Mouse (Mus musculus) CD8-positive naive resting alpha-beta T cell, adult 2 months (primary cell): ENCODE measurements around the gene AW011738.

ENCODE experiments used
- DNase-seq, 2 experiments: peaks; one replicate each; pipeline ENCODE4 v3.0.0; 2022; ENCODE audit warnings: low read depth in 2 of 2, low spot score in 2 of 2

AW011738 gene

GRCm38 (mm10) chr4:156203001-156203412, at the start of gene AW011738:
TSS of gene AW011738 (plus strand) at chr4:156203304.
- DNase-seq, result peak; percentile 26 to 36

GRCm38 (mm10) chr4:156154771-156155170, 48.3 kb upstream of the AW011738 start:
- DNase-seq, result no peak

DNA sequence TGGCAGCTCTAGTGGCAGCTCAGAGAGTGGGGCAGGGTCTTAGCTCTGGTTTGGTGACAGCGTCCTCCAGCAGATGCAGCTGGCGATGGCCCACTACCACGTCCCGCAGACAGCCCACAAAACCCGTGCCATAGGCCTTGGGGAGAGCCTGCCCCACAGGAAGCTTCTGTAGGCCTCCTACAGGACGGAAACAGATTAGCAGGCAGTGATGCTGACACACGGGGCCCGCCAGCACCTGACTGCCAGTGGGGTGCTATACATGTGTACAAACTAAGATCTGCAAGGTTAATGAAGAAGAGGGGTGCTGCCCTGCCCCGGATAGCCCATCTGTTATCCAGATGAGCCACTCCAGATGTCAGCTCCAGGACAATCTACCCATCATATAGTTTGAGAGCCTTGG, 36.6 kb upstream of the AW011738 start:
- no peak for DNase-seq

- no peak for DNase-seq
Measured at GRCm38 (mm10) chr4:156168611-156169010, 34.5 kb upstream of the AW011738 start.

DNA sequence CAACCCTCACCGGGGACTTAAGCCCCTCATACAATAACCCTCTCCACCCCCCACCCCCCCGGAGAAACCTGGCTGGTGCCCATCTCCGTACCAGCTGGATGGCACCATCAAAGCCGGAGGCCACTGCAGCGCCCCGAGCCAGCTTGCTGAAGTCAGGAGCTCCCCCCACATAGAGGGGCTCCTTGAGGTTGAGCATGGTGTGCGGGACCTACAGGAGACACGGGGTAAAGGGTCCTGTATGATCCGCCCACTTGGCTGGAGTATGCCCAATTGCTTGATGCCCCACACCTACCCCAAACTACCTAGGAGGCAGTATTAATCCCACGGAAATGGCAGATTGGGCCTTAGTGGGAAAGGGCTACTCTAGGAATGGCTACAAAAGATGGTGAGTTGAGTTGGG, 34.0 kb upstream of the AW011738 start:
- DNase-seq, result no peak

DNA sequence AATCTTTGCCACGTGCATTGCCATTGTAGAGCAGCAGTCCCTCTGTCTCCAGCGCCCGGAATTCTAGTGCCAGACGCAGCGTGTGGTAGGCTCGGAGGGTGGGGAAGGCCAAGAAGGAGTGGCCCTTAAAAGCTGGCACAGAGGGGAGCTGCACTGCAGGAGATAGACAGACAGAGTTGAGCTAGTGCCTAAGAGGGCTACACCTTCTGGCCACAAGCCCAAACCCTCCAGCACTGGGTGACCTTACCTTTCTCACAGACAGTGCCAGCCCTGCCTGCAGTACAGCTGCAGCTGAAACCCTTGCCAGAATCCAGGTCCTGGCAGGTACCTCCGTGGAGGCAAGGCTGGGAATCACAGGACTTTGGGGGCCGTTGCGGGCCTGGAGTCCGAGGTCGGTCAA, 31.3 kb upstream of the AW011738 start:
- no peak for DNase-seq

- no peak for DNase-seq
Measured at GRCm38 (mm10) chr4:156177630-156178029, 25.5 kb upstream of the AW011738 start.

DNA sequence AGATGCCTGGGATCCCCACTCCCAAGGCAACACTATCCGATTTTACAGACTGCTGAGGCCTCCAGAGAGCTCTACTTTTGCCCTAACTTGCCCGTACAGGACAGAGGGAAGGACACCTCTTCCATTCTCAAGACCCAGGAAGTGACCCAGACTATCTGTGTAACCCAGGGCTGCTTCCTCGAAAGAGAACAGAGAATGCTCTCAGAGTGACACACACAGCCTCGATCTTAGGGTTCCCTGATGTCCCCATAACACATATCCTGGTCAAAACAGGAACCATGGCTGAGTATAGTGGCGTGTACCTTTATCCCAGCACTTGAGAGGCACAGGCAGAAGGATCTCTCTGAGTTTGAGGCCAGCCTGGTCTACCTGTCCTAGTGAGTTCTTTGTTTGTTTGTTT, 19.4 kb upstream of the AW011738 start:
- DNase-seq, result no peak

- DNase-seq, result no peak
Measured at GRCm38 (mm10) chr4:156184291-156184954, 18.7 kb upstream of the AW011738 start.

DNA sequence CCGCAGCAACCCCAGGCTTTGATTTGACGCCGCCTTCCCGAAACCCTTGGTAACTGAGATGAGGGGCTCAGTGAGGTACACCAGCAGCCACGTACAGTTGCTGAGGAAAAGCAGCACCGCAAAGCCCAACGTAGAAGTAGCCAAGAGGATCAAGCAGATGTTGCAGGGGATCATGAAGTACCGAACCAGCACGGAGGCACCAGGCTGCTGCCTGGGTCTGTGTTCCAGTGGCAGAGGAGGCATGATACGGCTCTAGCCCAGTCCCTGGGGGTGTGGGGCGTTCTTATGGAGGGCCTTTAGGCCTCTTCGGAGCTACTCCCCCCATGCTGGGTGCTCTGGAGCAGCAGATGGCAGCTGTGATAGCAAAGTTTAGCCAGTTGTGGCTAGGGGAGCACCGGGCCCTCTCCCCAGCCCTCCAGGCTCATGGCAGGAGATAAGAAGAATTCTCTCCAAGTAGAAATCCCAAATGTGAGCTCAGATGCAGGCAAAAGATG, 17.6 kb upstream of the AW011738 start:
- DNase-seq, result no peak

- no peak for DNase-seq
Measured at GRCm38 (mm10) chr4:156185950-156186850, 16.9 kb upstream of the AW011738 start.

- DNase-seq, result no peak
Measured at GRCm38 (mm10) chr4:156188162-156188810, 14.8 kb upstream of the AW011738 start.

DNA sequence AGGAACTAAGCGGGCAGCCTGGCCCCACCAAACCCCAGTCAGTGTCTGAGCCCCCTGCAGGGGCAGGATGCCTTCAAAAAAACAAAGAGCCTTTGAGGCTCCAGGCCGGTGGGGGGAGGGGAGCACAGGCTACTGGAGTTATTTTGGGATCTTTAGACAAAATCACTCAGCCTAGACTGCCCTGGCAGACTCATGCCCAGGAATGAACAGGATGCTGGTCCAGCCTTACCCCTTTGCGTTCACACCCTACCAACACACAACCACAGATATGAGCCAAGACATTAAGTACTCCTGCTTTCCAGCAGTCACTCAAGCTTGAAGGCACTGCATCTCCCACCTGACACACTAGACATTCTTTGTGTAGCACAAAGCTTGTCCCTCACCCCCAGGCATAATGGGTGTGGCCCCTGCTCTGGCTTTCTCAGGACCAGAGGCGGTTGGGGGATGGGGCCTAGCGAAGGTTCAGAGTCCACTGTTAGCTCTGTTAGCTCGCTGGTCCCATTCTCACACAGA, 14.2 kb upstream of the AW011738 start:
- DNase-seq, result no peak

DNA sequence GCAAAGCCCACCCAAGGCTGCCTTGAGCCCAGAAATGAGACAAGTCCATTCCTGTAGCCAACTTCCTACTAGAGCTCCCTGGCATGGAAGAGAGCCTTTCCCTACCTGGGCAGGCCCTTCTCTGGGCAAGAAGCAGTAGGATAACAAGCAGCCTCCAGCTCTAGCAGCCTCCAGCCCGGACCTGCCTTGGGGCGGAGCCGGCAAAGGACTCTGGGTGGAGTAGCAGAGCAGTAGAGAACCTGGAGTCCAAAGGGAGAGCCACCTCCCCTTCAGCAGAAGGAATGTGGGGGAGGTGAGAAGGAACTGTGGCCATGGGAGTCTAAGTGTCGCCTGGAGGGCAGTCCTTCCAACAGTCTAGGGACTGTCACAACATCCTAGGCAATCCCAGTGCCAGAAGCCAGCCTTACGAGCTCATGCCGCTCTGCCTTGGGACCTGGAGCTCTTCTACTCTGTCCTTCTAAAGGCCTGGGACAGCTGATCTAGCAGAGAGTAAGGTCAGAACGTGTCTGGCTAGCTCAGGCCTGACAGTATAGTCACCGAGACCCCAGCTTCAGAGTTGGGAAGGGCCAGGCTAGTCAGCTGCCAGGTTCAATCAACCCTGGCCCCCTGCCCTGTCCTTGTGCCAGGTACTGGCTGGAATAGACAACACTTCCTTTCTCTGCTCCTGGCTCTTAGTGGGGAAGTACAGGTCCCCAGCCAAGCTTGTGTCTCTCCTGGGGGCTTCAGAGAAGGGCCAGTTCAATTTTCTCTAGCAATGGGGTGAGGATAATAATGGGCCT, 10.5 kb upstream of the AW011738 start:
- no peak for DNase-seq

DNA sequence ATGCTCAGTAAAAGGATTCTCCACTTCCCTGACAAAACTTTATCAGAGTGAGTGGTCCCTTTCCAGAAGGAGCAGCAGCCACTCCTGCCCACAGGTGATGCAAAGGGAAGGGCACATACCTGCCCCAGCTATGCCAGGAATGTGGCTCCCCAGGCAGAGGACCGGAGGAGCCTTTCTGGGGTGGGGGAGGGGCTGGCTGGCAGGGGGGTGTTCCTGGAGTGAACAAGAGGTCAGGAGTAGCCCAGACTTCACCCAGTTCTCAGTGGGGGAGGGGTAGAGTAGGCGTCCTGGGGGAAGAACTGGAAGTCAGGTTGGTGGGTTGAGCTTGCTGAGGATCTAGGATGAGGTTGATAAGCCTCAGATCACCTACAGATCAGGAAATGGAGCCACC, 9.9 kb upstream of the AW011738 start:
- no peak for DNase-seq

- DNase-seq, result no peak
Measured at GRCm38 (mm10) chr4:156193906-156194305, 9.2 kb upstream of the AW011738 start.

DNA sequence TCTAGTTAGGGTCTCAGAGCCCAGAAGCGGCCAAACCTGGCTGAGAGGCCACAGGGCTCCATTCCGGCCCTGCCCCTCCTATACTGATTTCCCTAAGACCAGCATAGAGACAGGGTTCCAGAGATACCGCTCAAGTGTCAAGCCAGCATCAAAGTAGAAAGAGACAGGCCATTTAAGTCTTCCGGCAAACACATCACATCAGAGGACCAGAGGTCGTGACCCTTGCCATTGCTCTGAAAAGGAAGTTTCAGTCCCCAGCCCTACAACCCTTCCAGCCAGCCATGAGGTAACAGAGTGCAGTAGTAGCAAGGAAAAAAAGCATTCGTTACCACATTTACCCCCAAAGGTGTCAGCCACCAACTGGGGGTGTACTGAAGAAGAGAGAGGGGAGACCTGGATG, 8.8 kb upstream of the AW011738 start:
- DNase-seq, result no peak

DNA sequence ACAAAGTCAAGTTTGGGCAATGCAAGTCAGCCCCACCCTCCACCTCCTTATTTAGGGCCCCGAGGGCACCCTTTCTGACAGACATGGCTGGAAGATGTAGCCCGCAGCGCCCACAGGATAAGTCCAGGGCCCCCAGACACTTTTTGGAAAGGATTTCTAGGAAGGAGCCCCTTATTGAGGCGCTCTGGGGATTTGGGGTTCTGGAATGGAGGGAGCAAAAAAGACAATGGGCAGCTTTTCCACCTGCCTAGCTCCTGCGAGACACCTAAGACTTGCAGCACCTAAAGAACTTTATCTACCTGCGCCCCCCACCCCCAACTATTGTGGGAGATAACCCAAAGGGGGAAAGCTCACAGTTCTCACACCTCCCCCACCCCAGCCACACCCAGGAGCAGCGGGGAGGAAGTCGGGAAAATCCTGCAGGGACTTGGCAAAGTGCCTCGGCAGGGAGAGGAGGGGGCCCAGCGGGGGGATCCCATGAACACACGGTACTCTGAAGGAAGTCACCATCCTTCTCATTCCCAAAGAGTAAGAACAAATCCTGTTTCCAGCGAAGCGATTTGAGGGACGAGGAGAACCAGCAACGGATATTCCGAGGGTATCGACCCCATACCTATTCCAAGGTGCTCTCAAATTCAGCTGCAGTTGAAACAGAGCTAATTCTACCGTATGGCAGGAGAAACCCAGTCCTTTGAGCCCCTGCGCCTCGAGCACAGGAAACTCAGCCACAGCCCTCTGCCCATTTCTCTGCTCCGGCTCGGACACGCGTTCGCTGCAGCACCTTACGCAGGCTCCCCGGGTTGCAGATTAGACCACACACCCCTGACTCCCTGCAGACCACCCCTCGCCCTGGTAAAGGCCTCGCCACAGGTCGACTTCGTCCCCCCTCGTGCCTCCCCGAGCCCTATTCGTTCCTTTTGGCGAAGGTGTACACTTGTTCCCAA, 6.9 kb upstream of the AW011738 start:
- peak in 1 of 2 experiments; percentile 18 for DNase-seq

DNA sequence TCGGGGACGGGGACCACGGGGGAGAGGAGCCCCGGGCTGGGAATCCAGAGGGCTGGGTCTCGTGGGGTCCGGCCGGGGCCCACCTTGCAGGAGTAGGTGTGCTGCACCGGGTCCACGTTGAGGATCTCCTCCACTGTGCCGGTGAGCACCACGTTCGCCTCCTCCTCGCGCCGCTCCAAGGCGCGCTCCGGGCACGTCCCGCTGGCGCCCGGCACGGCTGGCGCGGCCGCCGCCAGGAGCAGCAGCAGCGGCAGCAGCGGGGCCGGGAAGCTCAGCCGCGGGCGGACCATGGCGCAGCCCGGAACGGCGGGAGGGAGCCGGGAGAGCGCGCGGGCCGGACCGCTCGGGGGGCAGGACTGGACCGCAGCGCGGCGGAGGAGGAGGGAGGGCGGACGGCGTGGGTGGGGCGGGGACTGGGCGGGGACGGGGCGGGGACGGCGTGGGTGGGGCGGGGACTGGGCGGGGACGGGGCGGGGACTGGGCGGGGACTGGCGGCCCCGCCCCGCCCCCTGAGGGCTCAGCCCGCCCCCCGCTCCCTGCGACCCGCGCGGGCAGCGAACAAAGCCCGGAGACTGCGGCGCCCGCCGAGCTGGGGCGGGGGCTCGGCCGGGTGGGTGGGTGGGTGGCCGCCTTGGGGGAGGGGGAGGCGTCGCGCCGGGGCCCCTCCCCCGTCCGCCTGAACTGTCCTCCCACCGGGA, 5.8 kb upstream of the AW011738 start, which contains the start of gene Agrn:
Gene Agrn (minus strand): TSS at position 358 of the 698 bp plus-strand sequence.
- peak; percentile 37 to 38 for DNase-seq
